Mouse (Mus musculus): ENCODE measurements at regions not wholly inside any gene's neighbourhood (a gene's known extent, or its start where the extent isn't known, plus 50 kb on each side); places are given as distances from the start of the nearest gene placed in this dataset.
"Not testable (repeated sequence)": the region's sequence is repeated elsewhere in the genome, so short reads cannot be mapped to it uniquely, and the experiment has no call there.

- DNase-seq (ENCODE audit: low spot score in 2 of 2): peak in 1 of 2 experiments; percentile 22
These were observed 153.8 kb downstream of the Cd109 start for GRCm38 (mm10) chr9:78769168-78769567.

GRCm38 (mm10) chr9:78773936-78774335 is 158.6 kb downstream of the Cd109 start:
- no peak for DNase-seq (ENCODE audit: low spot score in 2 of 2)

- peak in 1 of 2 experiments; percentile 47 for DNase-seq (ENCODE audit: low spot score in 2 of 2)
These were observed 160.1 kb downstream of the Cd109 start for GRCm38 (mm10) chr9:78775462-78775861.

GRCm38 (mm10) chr9:78780595-78780994 is 165.2 kb downstream of the Cd109 start:
- DNase-seq (ENCODE audit: low spot score in 2 of 2): no peak

- DNase-seq (ENCODE audit: low spot score in 2 of 2): peak in 1 of 2 experiments; percentile 15
These were observed 167.0 kb downstream of the Cd109 start for GRCm38 (mm10) chr9:78782297-78782696.

- DNase-seq (ENCODE audit: low spot score in 2 of 2): no peak
These were observed 167.5 kb downstream of the Cd109 start for GRCm38 (mm10) chr9:78782860-78783259.

- DNase-seq (ENCODE audit: low spot score in 2 of 2): peak; percentile 14 to 75
These were observed 172.5 kb downstream of the Cd109 start for GRCm38 (mm10) chr9:78787866-78788265.

GRCm38 (mm10) chr9:78789703-78790102 is 174.4 kb downstream of the Cd109 start:
- DNase-seq (ENCODE audit: low spot score in 2 of 2): no peak

GRCm38 (mm10) chr9:78790155-78790554 is 174.8 kb downstream of the Cd109 start:
- no peak for DNase-seq (ENCODE audit: low spot score in 2 of 2)

GRCm38 (mm10) chr9:78795801-78796200 is 180.5 kb downstream of the Cd109 start:
- DNase-seq (ENCODE audit: low spot score in 2 of 2): no peak

- no peak for DNase-seq (ENCODE audit: low spot score in 2 of 2)
These were observed 201.9 kb downstream of the Cd109 start for GRCm38 (mm10) chr9:78817221-78817620.

- DNase-seq (ENCODE audit: low spot score in 2 of 2): not testable (repeated sequence)
These were observed 206.3 kb downstream of the Cd109 start for GRCm38 (mm10) chr9:78821554-78822212.

- DNase-seq (ENCODE audit: low spot score in 2 of 2): no peak
These were observed 229.8 kb downstream of the Cd109 start for GRCm38 (mm10) chr9:78844969-78845683.

GRCm38 (mm10) chr9:78846110-78846509 is 230.8 kb downstream of the Cd109 start:
- no peak for DNase-seq (ENCODE audit: low spot score in 2 of 2)

- no peak for DNase-seq (ENCODE audit: low spot score in 2 of 2)
These were observed 232.7 kb downstream of the Cd109 start for GRCm38 (mm10) chr9:78847890-78848563.

GRCm38 (mm10) chr9:78848564-78848893 is 233.2 kb downstream of the Cd109 start:
- not testable (repeated sequence) for DNase-seq (ENCODE audit: low spot score in 2 of 2)

- DNase-seq (ENCODE audit: low spot score in 2 of 2): no peak
These were observed 241.6 kb downstream of the Cd109 start for GRCm38 (mm10) chr9:78856981-78857380.

GRCm38 (mm10) chr9:78859956-78860355 is 244.6 kb downstream of the Cd109 start:
- no peak for DNase-seq (ENCODE audit: low spot score in 2 of 2)

GRCm38 (mm10) chr9:78872561-78872960 is 257.2 kb downstream of the Cd109 start:
- no peak for DNase-seq (ENCODE audit: low spot score in 2 of 2)

GRCm38 (mm10) chr9:78879955-78880642 is 264.8 kb downstream of the Cd109 start:
- DNase-seq (ENCODE audit: low spot score in 2 of 2): peak; percentile 60 to 81

GRCm38 (mm10) chr9:78880643-78881306 is 265.4 kb downstream of the Cd109 start:
- no peak for DNase-seq (ENCODE audit: low spot score in 2 of 2)

All from layer of hippocampus, adult 18-20 months (tissue).